Mouse (Mus musculus): ENCODE data around the gene Galk2. TPM values are rescaled to one million over a fixed set of nuclear protein-coding genes. Genes with fewer than 3 reads are reported as not detected.

The Galk2 gene
- polyA plus RNA-seq, 1 experiment from 2014 or later: 39.3 TPM

- Histone ChIP-seq H3K9ac (no peak overlapping the region), H3K4me2 (no peak overlapping the region), H3K27me3 (ENCODE audit: insufficient read depth, low read length) (no peaks in the 10 kb centered on the region), H3K4me1 (ENCODE audit: insufficient read depth) (no peaks in the 10 kb centered on the region), H3K36me3 (ENCODE audit: insufficient read depth) (no peaks in the 10 kb centered on the region), H3K27ac (ENCODE audit: low read depth) (no peak overlapping the region), H3K9me3 (ENCODE audit: low read depth, low read length) (no peaks in the 10 kb centered on the region), H3K4me3 (ENCODE audit: low read depth, low read length) (no peak overlapping the region)
- WGBS: 59% methylated on average over 5 of the region's 5 CpGs
- DNase-seq (no peak), ATAC-seq (ENCODE audit: insufficient read depth) (no peak)
- TF ChIP-seq CTCF (IDR thresholded peaks at IDR 0.05; ENCODE audit: low read depth): no peak
Measured at GRCm38 (mm10) chr2:126002291-126002690, 143.4 kb downstream of the Galk2 start.

- TF ChIP-seq CTCF (IDR thresholded peaks at IDR 0.05; ENCODE audit: low read depth): peak; percentile 71
- Histone ChIP-seq H3K9me3 (ENCODE audit: low read depth, low read length) (no peaks in the 10 kb centered on the region), H3K4me3 (ENCODE audit: low read depth, low read length) (no peak overlapping the region), H3K27ac (ENCODE audit: low read depth) (no peak overlapping the region), H3K27me3 (ENCODE audit: insufficient read depth, low read length) (no peaks in the 10 kb centered on the region), H3K9ac (no peak overlapping the region), H3K4me2 (no peak overlapping the region), H3K36me3 (ENCODE audit: insufficient read depth) (no peaks in the 10 kb centered on the region), H3K4me1 (ENCODE audit: insufficient read depth) (no peaks in the 10 kb centered on the region)
- DNase-seq (peak; percentile 85), ATAC-seq (ENCODE audit: insufficient read depth) (peak; percentile 65)
- WGBS: 36% methylated on average over 3 of the region's 3 CpGs
Measured at GRCm38 (mm10) chr2:126006088-126006487, 147.2 kb downstream of the Galk2 start.

GRCm38 (mm10) chr2:126006742-126007141 lies 147.8 kb downstream of the Galk2 start:
- TF ChIP-seq CTCF (IDR thresholded peaks at IDR 0.05; ENCODE audit: low read depth): no peak
- ATAC-seq (ENCODE audit: insufficient read depth) (no peak), DNase-seq (no peak)
- Histone ChIP-seq H3K4me1 (ENCODE audit: insufficient read depth) (no peaks in the 10 kb centered on the region), H3K36me3 (ENCODE audit: insufficient read depth) (no peaks in the 10 kb centered on the region), H3K27ac (ENCODE audit: low read depth) (no peak overlapping the region), H3K4me2 (no peak overlapping the region), H3K4me3 (ENCODE audit: low read depth, low read length) (no peak overlapping the region), H3K27me3 (ENCODE audit: insufficient read depth, low read length) (no peaks in the 10 kb centered on the region), H3K9ac (no peak overlapping the region), H3K9me3 (ENCODE audit: low read depth, low read length) (no peaks in the 10 kb centered on the region)
- 74% methylated on average over 2 of the region's 2 CpGs for WGBS

GRCm38 (mm10) chr2:126014989-126015710 lies 156.2 kb downstream of the Galk2 start:
- H3K36me3 ChIP-seq (ENCODE audit: insufficient read depth): no peaks in the 10 kb centered on the region
- H3K9ac ChIP-seq: no peak overlapping the region
- H3K9me3 ChIP-seq (ENCODE audit: low read depth, low read length): no peaks in the 10 kb centered on the region
- WGBS: 52% methylated on average over 12 of the region's 12 CpGs
- no peaks in the 10 kb centered on the region for H3K27me3 ChIP-seq (ENCODE audit: insufficient read depth, low read length)
- H3K27ac ChIP-seq (ENCODE audit: low read depth): no peak overlapping the region
- no peaks in the 10 kb centered on the region for H3K4me1 ChIP-seq (ENCODE audit: insufficient read depth)
- DNase-seq (no peak), ATAC-seq (ENCODE audit: insufficient read depth) (no peak)
- no peak overlapping the region for H3K4me3 ChIP-seq (ENCODE audit: low read depth, low read length)
- no peak for TF ChIP-seq CTCF (IDR thresholded peaks at IDR 0.05; ENCODE audit: low read depth)
- no peak overlapping the region for H3K4me2 ChIP-seq

GRCm38 (mm10) chr2:126015763-126016473 lies 157.0 kb downstream of the Galk2 start:
- Histone ChIP-seq H3K27ac (ENCODE audit: low read depth) (no peak overlapping the region), H3K4me1 (ENCODE audit: insufficient read depth) (no peaks in the 10 kb centered on the region), H3K4me2 (no peak overlapping the region), H3K36me3 (ENCODE audit: insufficient read depth) (no peaks in the 10 kb centered on the region), H3K9ac (no peak overlapping the region), H3K4me3 (ENCODE audit: low read depth, low read length) (no peak overlapping the region), H3K9me3 (ENCODE audit: low read depth, low read length) (no peaks in the 10 kb centered on the region), H3K27me3 (ENCODE audit: insufficient read depth, low read length) (no peaks in the 10 kb centered on the region)
- WGBS: 61% methylated on average over 3 of the region's 3 CpGs
- DNase-seq (no peak), ATAC-seq (ENCODE audit: insufficient read depth) (no peak)
- TF ChIP-seq CTCF (IDR thresholded peaks at IDR 0.05; ENCODE audit: low read depth): no peak

- Histone ChIP-seq H3K27ac (ENCODE audit: low read depth) (peak overlapping the region; percentile 51), H3K27me3 (ENCODE audit: insufficient read depth, low read length) (no peaks in the 10 kb centered on the region), H3K9me3 (ENCODE audit: low read depth, low read length) (no peaks in the 10 kb centered on the region), H3K4me1 (ENCODE audit: insufficient read depth) (no peaks in the 10 kb centered on the region; the same call in 1 of the 2 replicates), H3K36me3 (ENCODE audit: insufficient read depth) (no peaks in the 10 kb centered on the region), H3K4me2 (no peak overlapping the region), H3K4me3 (ENCODE audit: low read depth, low read length) (no peak overlapping the region), H3K9ac (no peak overlapping the region)
- peak; percentile 91 for ATAC-seq (ENCODE audit: insufficient read depth)
- TF ChIP-seq CTCF (IDR thresholded peaks at IDR 0.05; ENCODE audit: low read depth): no peak
- DNase-seq: peak; percentile 87
- 29% methylated on average over 8 of the region's 8 CpGs for WGBS
Measured at GRCm38 (mm10) chr2:126031186-126031900, 172.4 kb downstream of the Galk2 start.

All from lung, embryonic 14.5 days (tissue).